Mouse (Mus musculus): ENCODE data around the gene Hist1h4b. TPM values are rescaled to one million over a fixed set of nuclear protein-coding genes. Genes with fewer than 3 reads are reported as not detected.
"Not testable (repeated sequence)": the region's sequence is repeated elsewhere in the genome, so short reads cannot be mapped to it uniquely, and the experiment has no call there.

Gene Hist1h4b
- total and polyA plus RNA-seq, 3 experiments, result 19.0 to 3,071 TPM; not detected in 1

DNA sequence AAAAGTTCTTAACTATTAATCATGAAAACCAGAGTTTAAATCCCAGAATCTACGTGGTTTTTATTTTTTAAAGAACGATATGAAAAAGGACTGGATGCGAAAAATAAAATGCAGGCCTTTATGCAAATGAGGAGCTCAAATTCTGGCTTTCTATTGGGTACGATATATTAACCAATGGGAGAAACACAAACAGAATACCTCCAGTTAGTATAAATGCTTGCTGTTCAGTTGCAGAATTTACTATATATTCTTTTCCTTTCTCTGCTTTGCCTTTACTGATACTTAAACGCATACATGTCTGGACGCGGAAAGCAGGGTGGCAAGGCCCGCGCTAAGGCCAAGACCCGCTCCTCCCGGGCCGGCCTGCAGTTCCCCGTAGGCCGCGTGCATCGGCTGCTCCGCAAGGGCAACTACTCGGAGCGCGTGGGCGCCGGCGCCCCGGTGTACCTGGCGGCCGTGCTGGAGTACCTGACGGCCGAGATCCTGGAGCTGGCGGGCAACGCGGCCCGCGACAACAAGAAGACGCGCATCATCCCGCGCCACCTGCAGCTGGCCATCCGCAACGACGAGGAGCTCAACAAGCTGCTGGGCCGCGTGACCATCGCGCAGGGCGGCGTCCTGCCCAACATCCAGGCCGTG, 5.9 kb upstream of the Hist1h4b start, which contains the start of gene Hist1h2ab:
TSS of gene Hist1h2ab (plus strand) at position 288 of the 639 bp plus-strand sequence.
- not testable (repeated sequence) for H3K79me2 ChIP-seq (ENCODE audit: control insufficient read depth, insufficient read depth, low read length, poor library complexity); H3K9me3 ChIP-seq (replicated peaks; ENCODE audit: insufficient read depth, low read length); H3K27me3 ChIP-seq (ENCODE audit: control insufficient read depth in 1 of 2, insufficient read depth in 2 of 2, low read length in 2 of 2)
- Histone ChIP-seq H3K9ac (ENCODE audit: control insufficient read depth, low read depth, low read length, poor library complexity, severe bottlenecking) (peak within 1 kb of the TSS; percentile 68), H3K27ac (ENCODE audit: control insufficient read depth, low read depth, low read length) (peak within 1 kb of the TSS; percentile 91), H3K4me1 (ENCODE audit: control insufficient read depth in 1 of 2, insufficient read depth in 2 of 2, low read length in 2 of 2) (peaks cover 0 to 23% of the 10 kb centered on the region in 2 experiments; a peak in 2 of 4 replicates), H3K4me3 (ENCODE audit: control insufficient read depth in 1 of 2, insufficient read depth in 1 of 2, low read depth in 2 of 2, low read length in 2 of 2) (peak within 1 kb of the TSS; percentile 3 to 25; a peak in 3 of 4 replicates), H3K36me3 (ENCODE audit: control insufficient read depth in 1 of 2, insufficient read depth in 2 of 2, low read length in 2 of 2) (peaks cover 0 to 55% of the 10 kb centered on the region in 2 experiments; a peak in 2 of 4 replicates)
- TF ChIP-seq POLR2AphosphoS5 (IDR thresholded peaks at IDR 0.05; ENCODE audit: borderline replicate concordance, low read depth, low read length) (peak; percentile 99; the same call in 1 of the 2 replicates), POLR2A (IDR thresholded peaks at IDR 0.05; ENCODE audit: control insufficient read depth in 1 of 2, insufficient read depth in 1 of 2, low read depth in 1 of 2, low read length in 2 of 2, poor library complexity in 1 of 2) (peak; percentile 92 to 100), UBTF (IDR thresholded peaks at IDR 0.05; ENCODE audit: borderline replicate concordance, insufficient read depth, low read depth, low read length) (peak; percentile 98; the same call in 1 of the 2 replicates), TBP (IDR thresholded peaks at IDR 0.05; ENCODE audit: low read depth, low read length) (peak; percentile 99)
- DNase-seq (ENCODE audit: low read depth, low spot score), result peak; percentile 91

DNA sequence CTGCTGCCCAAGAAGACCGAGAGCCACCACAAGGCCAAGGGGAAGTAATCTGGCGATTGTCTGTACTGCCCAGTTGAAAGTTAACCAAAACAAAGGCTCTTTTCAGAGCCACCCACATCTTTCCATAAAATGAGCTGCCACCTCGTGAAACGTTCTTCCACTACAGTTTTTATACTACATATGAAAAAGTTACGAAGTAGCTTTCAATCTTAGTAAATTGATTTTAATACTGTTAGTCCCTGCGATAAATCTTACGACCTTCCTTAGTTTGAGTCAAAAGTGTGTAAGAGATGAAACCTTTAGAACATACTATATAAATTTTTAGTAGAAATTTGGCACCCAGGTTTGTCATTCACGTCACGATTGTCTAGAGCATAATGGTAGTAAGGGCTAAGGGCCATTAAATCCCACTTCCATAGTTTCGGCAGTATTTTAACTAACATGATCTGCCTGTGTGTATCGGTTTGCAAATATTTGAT, 5.3 kb upstream of the Hist1h4b start:
- H3K4me3 ChIP-seq (ENCODE audit: control insufficient read depth in 1 of 2, insufficient read depth in 1 of 2, low read depth in 2 of 2, low read length in 2 of 2), result peak overlapping the region; percentile 3 to 25; a peak in 3 of 4 replicates
- H3K9me3 ChIP-seq (replicated peaks; ENCODE audit: insufficient read depth, low read length), result no peaks in the 10 kb centered on the region
- DNase-seq (ENCODE audit: low read depth, low spot score), result peak; percentile 85
- peaks cover 0 to 23% of the 10 kb centered on the region in 2 experiments; a peak in 2 of 4 replicates for H3K4me1 ChIP-seq (ENCODE audit: control insufficient read depth in 1 of 2, insufficient read depth in 2 of 2, low read length in 2 of 2)
- TF ChIP-seq POLR2A (IDR thresholded peaks at IDR 0.05; ENCODE audit: control insufficient read depth in 1 of 2, insufficient read depth in 1 of 2, low read depth in 1 of 2, low read length in 2 of 2, poor library complexity in 1 of 2) (peak; percentile 89 to 99; a peak in 2 of 4 replicates), MEF2A (IDR thresholded peaks at IDR 0.05; ENCODE audit: extremely low read depth, insufficient replicate concordance, low read depth, low read length, poor library complexity, severe bottlenecking) (no peak), POLR2AphosphoS5 (IDR thresholded peaks at IDR 0.05; ENCODE audit: borderline replicate concordance, low read depth, low read length) (peak; percentile 14; the same call in 1 of the 2 replicates)
- H3K9ac ChIP-seq (ENCODE audit: control insufficient read depth, low read depth, low read length, poor library complexity, severe bottlenecking), result peak overlapping the region; percentile 68
- no peaks in the 10 kb centered on the region for H3K27me3 ChIP-seq (ENCODE audit: control insufficient read depth in 1 of 2, insufficient read depth in 2 of 2, low read length in 2 of 2)
- peaks cover 0 to 59% of the 10 kb centered on the region in 2 experiments; a peak in 2 of 4 replicates for H3K36me3 ChIP-seq (ENCODE audit: control insufficient read depth in 1 of 2, insufficient read depth in 2 of 2, low read length in 2 of 2)
- peak overlapping the region; percentile 91 for H3K27ac ChIP-seq (ENCODE audit: control insufficient read depth, low read depth, low read length)
- H3K79me2 ChIP-seq (ENCODE audit: control insufficient read depth, insufficient read depth, low read length, poor library complexity), result no peaks in the 10 kb centered on the region; the same call in 1 of the 2 replicates

DNA sequence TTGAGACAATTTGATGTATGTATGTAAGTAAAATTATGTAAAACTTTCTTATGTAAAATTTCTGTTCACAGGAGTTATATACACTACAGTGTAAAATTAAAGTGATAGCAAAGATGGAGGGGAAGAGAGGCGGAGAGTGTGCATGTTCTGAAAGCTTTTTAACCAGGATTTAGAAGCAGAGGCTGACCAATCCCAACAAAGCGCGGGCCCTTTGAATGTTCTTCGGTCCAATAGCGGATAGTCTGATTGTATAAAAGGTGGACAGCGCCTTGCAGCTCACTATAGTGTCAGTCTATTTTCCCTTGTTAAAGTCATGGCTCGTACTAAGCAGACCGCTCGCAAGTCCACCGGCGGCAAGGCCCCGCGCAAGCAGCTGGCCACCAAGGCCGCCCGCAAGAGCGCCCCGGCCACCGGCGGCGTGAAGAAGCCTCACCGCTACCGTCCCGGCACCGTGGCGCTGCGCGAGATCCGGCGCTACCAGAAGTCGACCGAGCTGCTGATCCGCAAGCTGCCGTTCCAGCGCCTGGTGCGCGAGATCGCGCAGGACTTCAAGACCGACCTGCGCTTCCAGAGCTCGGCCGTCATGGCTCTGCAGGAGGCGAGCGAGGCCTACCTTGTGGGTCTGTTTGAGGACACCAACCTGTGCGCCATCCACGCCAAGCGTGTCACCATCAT, 4.6 kb upstream of the Hist1h4b start, which contains the start of gene Hist1h3b:
TSS of gene Hist1h3b (plus strand) at position 201 of the 675 bp plus-strand sequence.
- TF ChIP-seq TBP (IDR thresholded peaks at IDR 0.05; ENCODE audit: low read depth, low read length) (peak; percentile 99), POLR2AphosphoS5 (IDR thresholded peaks at IDR 0.05; ENCODE audit: borderline replicate concordance, low read depth, low read length) (0 out of 2 replicates have a peak, but pooled peaks have one; percentile 84), POLR2A (IDR thresholded peaks at IDR 0.05; ENCODE audit: control insufficient read depth in 1 of 2, insufficient read depth in 1 of 2, low read depth in 1 of 2, low read length in 2 of 2, poor library complexity in 1 of 2) (peak; percentile 95 to 96; a peak in 3 of 4 replicates), UBTF (IDR thresholded peaks at IDR 0.05; ENCODE audit: borderline replicate concordance, insufficient read depth, low read depth, low read length) (0 out of 2 replicates have a peak, but pooled peaks have one; percentile 57)
- H3K4me3 ChIP-seq (ENCODE audit: control insufficient read depth in 1 of 2, insufficient read depth in 1 of 2, low read depth in 2 of 2, low read length in 2 of 2), result peak within 1 kb of the TSS; percentile 3 to 54
- H3K9ac ChIP-seq (ENCODE audit: control insufficient read depth, low read depth, low read length, poor library complexity, severe bottlenecking), result peak within 1 kb of the TSS; percentile 72
- peak; percentile 97 for DNase-seq (ENCODE audit: low read depth, low spot score)
- not testable (repeated sequence) for H3K27me3 ChIP-seq (ENCODE audit: control insufficient read depth in 1 of 2, insufficient read depth in 2 of 2, low read length in 2 of 2); H3K9me3 ChIP-seq (replicated peaks; ENCODE audit: insufficient read depth, low read length); H3K79me2 ChIP-seq (ENCODE audit: control insufficient read depth, insufficient read depth, low read length, poor library complexity)
- H3K4me1 ChIP-seq (ENCODE audit: control insufficient read depth in 1 of 2, insufficient read depth in 2 of 2, low read length in 2 of 2), result peaks cover 0 to 23% of the 10 kb centered on the region in 2 experiments; a peak in 2 of 4 replicates
- H3K36me3 ChIP-seq (ENCODE audit: control insufficient read depth in 1 of 2, insufficient read depth in 2 of 2, low read length in 2 of 2), result peaks cover 0 to 59% of the 10 kb centered on the region in 2 experiments; a peak in 2 of 4 replicates
- H3K27ac ChIP-seq (ENCODE audit: control insufficient read depth, low read depth, low read length), result peak within 1 kb of the TSS; percentile 95

Data from MEL (cell line).